Mouse (Mus musculus): ENCODE results near the gene Chst14.

DNA sequence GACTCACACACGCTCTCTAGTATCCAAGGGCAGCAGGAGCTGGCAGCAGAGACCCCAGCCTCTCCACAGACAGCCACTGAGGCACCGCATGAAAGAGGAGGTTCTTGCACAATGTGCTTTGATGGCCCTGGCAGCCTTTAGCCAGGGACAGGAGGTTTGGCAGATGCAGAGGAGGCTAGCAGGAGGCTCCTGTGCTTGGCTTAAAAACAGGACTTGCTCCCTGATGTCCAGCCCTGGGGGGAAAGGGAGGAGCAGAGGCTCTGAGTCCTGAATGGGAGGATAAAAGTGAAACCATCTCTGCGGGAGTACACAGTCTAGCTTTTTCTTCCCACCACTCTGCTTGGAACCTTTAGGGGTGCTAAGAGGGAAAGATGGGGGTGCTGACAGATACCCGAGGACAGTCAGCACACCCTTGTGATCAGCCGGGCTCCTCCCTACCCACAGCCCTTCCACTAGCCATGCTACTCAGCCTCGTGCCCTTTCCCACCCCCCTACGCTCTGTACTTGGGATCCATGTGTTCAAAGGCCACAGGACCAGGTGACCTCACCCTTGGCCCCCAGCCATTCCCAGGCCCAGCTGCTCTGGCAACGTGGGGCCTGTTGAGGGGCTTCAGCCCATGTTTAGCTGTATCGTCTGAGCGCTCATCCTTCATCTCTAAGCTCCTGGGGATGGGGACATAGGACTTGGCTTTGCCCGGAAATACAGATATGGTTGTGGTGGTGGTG lies 12.6 kb upstream of the Chst14 start:
- no peak for TF ChIP-seq CTCF (conservative IDR thresholded peaks at IDR 0.05 in 1 of 2, IDR thresholded peaks at IDR 0.05 in 1 of 2; ENCODE audit: low read depth in 2 of 2, low read length in 2 of 2)
- no peak for TF ChIP-seq NRF1 (IDR thresholded peaks at IDR 0.05; ENCODE audit: low read depth, low read length)
- TF ChIP-seq EP300 (IDR thresholded peaks at IDR 0.05; ENCODE audit: low read length), result no peak
- TF ChIP-seq E2F4 (IDR thresholded peaks at IDR 0.05; ENCODE audit: insufficient replicate concordance, low read depth, low read length), result no peak
- TF ChIP-seq CHD1 (IDR thresholded peaks at IDR 0.05; ENCODE audit: low read depth, low read length), result no peak
- no peak for TF ChIP-seq JUN (IDR thresholded peaks at IDR 0.05; ENCODE audit: insufficient read depth, low read depth, low read length)
- no peak for TF ChIP-seq USF2 (conservative IDR thresholded peaks at IDR 0.05; ENCODE audit: low read depth, low read length)
- no peak for TF ChIP-seq POLR2AphosphoS2 (IDR thresholded peaks at IDR 0.05; ENCODE audit: low read depth, low read length)
- no peak for TF ChIP-seq SIN3A (IDR thresholded peaks at IDR 0.05; ENCODE audit: low read length)

Data from CH12.LX (cell line).